Mouse (Mus musculus) stomach, embryonic 16.5 days (tissue): Measurements from ENCODE around the gene Mxd1. TPM values are rescaled to one million over a fixed set of nuclear protein-coding genes. Genes with fewer than 3 reads are reported as not detected.

Experiments
- ATAC-seq: fragments of 200-750 bp; cut with Nextera tagmentation; 2 replicates; pipeline ENCODE4 v1.8.0; 2017; ENCODE audit warnings: moderate number of reproducible peaks, moderate TSS enrichment; ENCODE audit not compliant: insufficient read depth, low FRiP score
- H3K27ac ChIP-seq: fragments of 300-500 bp; sonication (generic); 2 replicates; pipeline ENCODE4 v1.5.1; 2014; ENCODE audit warnings: low read length
- H3K27me3 ChIP-seq: fragments of 300-500 bp; sonication (generic); 2 replicates; pipeline ENCODE4 v1.6.1; 2014; ENCODE audit warnings: low read length, control low read depth, mixed read lengths; ENCODE audit not compliant: control insufficient read depth, insufficient read depth
- H3K36me3 ChIP-seq: fragments of 300-500 bp; sonication (generic); 2 replicates; pipeline ENCODE4 v1.6.1; 2014; ENCODE audit warnings: low read length; ENCODE audit not compliant: control insufficient read depth, insufficient read depth
- H3K4me1 ChIP-seq: fragments of 300-500 bp; sonication (generic); 2 replicates; pipeline ENCODE4 v1.6.1; 2014; ENCODE audit warnings: low read length, control low read depth, mixed read lengths; ENCODE audit not compliant: control insufficient read depth, insufficient read depth
- H3K4me2 ChIP-seq: fragments of 300-500 bp; sonication (generic); 2 replicates; pipeline ENCODE4 v1.6.1; 2014; ENCODE audit warnings: low read depth, low read length, mixed read lengths
- H3K4me3 ChIP-seq: fragments of 300-500 bp; sonication (generic); replicated peaks from 2 replicates; pipeline ENCODE4 v1.5.1; 2014; ENCODE audit warnings: mild to moderate bottlenecking, low read length
- H3K9ac ChIP-seq: fragments of 300-500 bp; sonication (generic); 2 replicates; pipeline ENCODE4 v1.6.1; 2014; ENCODE audit warnings: low read length
- H3K9me3 ChIP-seq: fragments of 300-500 bp; sonication (generic); replicated peaks from 2 replicates; pipeline ENCODE4 v1.6.1; 2016; ENCODE audit warnings: low read length, control low read depth; ENCODE audit not compliant: control insufficient read depth
- WGBS: fragments of 180-500 bp; shearing (Covaris S2); extraction: QIAGEN DNeasy Blood & Tissue Kit; methylation state at CpG from one replicate; pipeline ENCODE4 v1.1.7; 2014; 5-methylcytosine and 5-hydroxymethylcytosine counted together
- polyA plus RNA-seq: library from polyadenylated mRNA; unstranded; fragments of >200 nt; fragmentation: Nextera tagmentation; extraction: Ambion mirVana; gene quantifications from 2 replicates; pipeline ENCODE4 v1.2.1, GENCODE M21; 2015

The Mxd1 gene
- polyA plus RNA-seq, 1 experiment from 2014 or later: 21.5 TPM

- H3K27me3 ChIP-seq: no peaks in the 10 kb centered on the region
- no peak overlapping the region for H3K27ac ChIP-seq
- no peak overlapping the region for H3K4me3 ChIP-seq
- no peaks in the 10 kb centered on the region for H3K9me3 ChIP-seq
- no peak for ATAC-seq
- 65% methylated on average over 18 of the region's 18 CpGs for WGBS
- H3K36me3 ChIP-seq: no peaks in the 10 kb centered on the region
- H3K4me1 ChIP-seq: peaks cover 5% of the 10 kb centered on the region; the same call in 1 of the 2 replicates
- H3K4me2 ChIP-seq: no peak overlapping the region
- H3K9ac ChIP-seq: no peak overlapping the region
These were observed 44.6 kb downstream of the Mxd1 start for GRCm38 (mm10) chr6:86624074-86625030.

- ATAC-seq: no peak
These were observed 45.8 kb downstream of the Mxd1 start for GRCm38 (mm10) chr6:86623201-86623600.

GRCm38 (mm10) chr6:86615301-86615700 is 53.7 kb downstream of the Mxd1 start:
- no peak overlapping the region for H3K4me3 ChIP-seq
- peaks cover 4% of the 10 kb centered on the region; the same call in 1 of the 2 replicates for H3K4me1 ChIP-seq
- H3K9me3 ChIP-seq: no peaks in the 10 kb centered on the region
- no peak overlapping the region for H3K4me2 ChIP-seq
- H3K27me3 ChIP-seq: no peaks in the 10 kb centered on the region
- H3K36me3 ChIP-seq: no peaks in the 10 kb centered on the region
- no peak overlapping the region for H3K9ac ChIP-seq
- 76% methylated on average over 4 of the region's 4 CpGs for whole genome bisulfite sequencing
- no peak for ATAC-seq
- no peak overlapping the region for H3K27ac ChIP-seq

More at GRCm38 (mm10) chr6:86623201-86623600, 45.8 kb downstream of the Mxd1 start:
- Histone ChIP-seq H3K4me2 (no peak overlapping the region), H3K27ac (no peak overlapping the region), H3K36me3 (no peaks in the 10 kb centered on the region), H3K9ac (no peak overlapping the region), H3K4me1 (peaks cover 5% of the 10 kb centered on the region; the same call in 1 of the 2 replicates), H3K9me3 (no peaks in the 10 kb centered on the region), H3K4me3 (no peak overlapping the region), H3K27me3 (no peaks in the 10 kb centered on the region)
- WGBS: 79% methylated on average over 4 of the region's 4 CpGs

GRCm38 (mm10) chr6:86610714-86611113 is 58.2 kb downstream of the Mxd1 start:
- Histone ChIP-seq H3K27me3 (no peaks in the 10 kb centered on the region), H3K4me1 (no peaks in the 10 kb centered on the region), H3K4me3 (no peak overlapping the region), H3K27ac (no peak overlapping the region), H3K36me3 (no peaks in the 10 kb centered on the region), H3K9ac (no peak overlapping the region), H3K4me2 (no peak overlapping the region), H3K9me3 (no peaks in the 10 kb centered on the region)
- no peak for ATAC-seq
- 44% methylated on average over 5 of the region's 5 CpGs for WGBS

GRCm38 (mm10) chr6:86609235-86609634 is 59.7 kb downstream of the Mxd1 start:
- 88% methylated on average over 6 of the region's 6 CpGs for WGBS
- no peaks in the 10 kb centered on the region for H3K36me3 ChIP-seq
- no peak overlapping the region for H3K4me3 ChIP-seq
- peaks cover 5% of the 10 kb centered on the region; the same call in 1 of the 2 replicates for H3K4me1 ChIP-seq
- H3K27ac ChIP-seq: no peak overlapping the region
- H3K4me2 ChIP-seq: no peak overlapping the region
- no peaks in the 10 kb centered on the region for H3K9me3 ChIP-seq
- H3K27me3 ChIP-seq: no peaks in the 10 kb centered on the region
- no peak for ATAC-seq
- no peak overlapping the region for H3K9ac ChIP-seq

GRCm38 (mm10) chr6:86607471-86607870 is 61.5 kb downstream of the Mxd1 start:
- Histone ChIP-seq H3K36me3 (no peaks in the 10 kb centered on the region), H3K4me1 (peaks cover 5% of the 10 kb centered on the region; the same call in 1 of the 2 replicates), H3K9me3 (no peaks in the 10 kb centered on the region), H3K4me2 (no peak overlapping the region), H3K27ac (peak overlapping the region; percentile 21; the same call in 1 of the 2 replicates), H3K4me3 (no peak overlapping the region), H3K9ac (peak overlapping the region; percentile 8; the same call in 1 of the 2 replicates), H3K27me3 (no peaks in the 10 kb centered on the region)
- no peak for ATAC-seq
- WGBS: 75% methylated on average over 6 of the region's 6 CpGs

GRCm38 (mm10) chr6:86606289-86606688 is 62.7 kb downstream of the Mxd1 start:
- H3K4me1 ChIP-seq: peaks cover 5% of the 10 kb centered on the region; the same call in 1 of the 2 replicates
- H3K9me3 ChIP-seq: no peaks in the 10 kb centered on the region
- peak overlapping the region; percentile 79 for H3K27ac ChIP-seq
- 0 out of 2 replicates have a peak overlapping the region, but pooled peaks have one; percentile 44 for H3K9ac ChIP-seq
- WGBS: 81% methylated on average over 4 of the region's 4 CpGs
- no peaks in the 10 kb centered on the region for H3K36me3 ChIP-seq
- H3K4me2 ChIP-seq: no peak overlapping the region
- no peak for ATAC-seq
- H3K4me3 ChIP-seq: no peak overlapping the region
- H3K27me3 ChIP-seq: no peaks in the 10 kb centered on the region

- Histone ChIP-seq H3K36me3 (no peaks in the 10 kb centered on the region), H3K4me1 (peaks cover 12% of the 10 kb centered on the region), H3K9ac (no peak overlapping the region; the same call in 1 of the 2 replicates), H3K27me3 (no peaks in the 10 kb centered on the region), H3K27ac (peak overlapping the region; percentile 81), H3K4me2 (0 out of 2 replicates have a peak overlapping the region, but pooled peaks have one; percentile 2), H3K4me3 (no peak overlapping the region), H3K9me3 (no peaks in the 10 kb centered on the region)
- 46% methylated on average over 7 of the region's 7 CpGs for WGBS
- peak; percentile 91 for ATAC-seq
These were observed 63.7 kb downstream of the Mxd1 start for GRCm38 (mm10) chr6:86605260-86605659.

GRCm38 (mm10) chr6:86599951-86600414 is 69.0 kb downstream of the Mxd1 start:
- H3K4me1 ChIP-seq: peaks cover 26% of the 10 kb centered on the region
- H3K4me2 ChIP-seq: 0 out of 2 replicates have a peak overlapping the region, but pooled peaks have one; percentile 14
- 0 out of 2 replicates have a peak overlapping the region, but pooled peaks have one; percentile 1 for H3K9ac ChIP-seq
- peak; percentile 80 for ATAC-seq
- no peaks in the 10 kb centered on the region for H3K27me3 ChIP-seq
- no peak overlapping the region for H3K4me3 ChIP-seq
- H3K36me3 ChIP-seq: no peaks in the 10 kb centered on the region
- H3K27ac ChIP-seq: peak overlapping the region; percentile 92
- no peaks in the 10 kb centered on the region for H3K9me3 ChIP-seq
- 11% methylated on average over 6 of the region's 6 CpGs for WGBS
